Mouse (Mus musculus): ENCODE measurements around the gene Zfp740. TPM values are rescaled to one million over a fixed set of nuclear protein-coding genes. Genes with fewer than 3 reads are reported as not detected.
"Not testable (repeated sequence)": the region's sequence is repeated elsewhere in the genome, so short reads cannot be mapped to it uniquely, and the experiment has no call there.

Gene Zfp740
- 44.0 and 47.6 TPM in 2 replicates for total RNA-seq (2017)

DNA sequence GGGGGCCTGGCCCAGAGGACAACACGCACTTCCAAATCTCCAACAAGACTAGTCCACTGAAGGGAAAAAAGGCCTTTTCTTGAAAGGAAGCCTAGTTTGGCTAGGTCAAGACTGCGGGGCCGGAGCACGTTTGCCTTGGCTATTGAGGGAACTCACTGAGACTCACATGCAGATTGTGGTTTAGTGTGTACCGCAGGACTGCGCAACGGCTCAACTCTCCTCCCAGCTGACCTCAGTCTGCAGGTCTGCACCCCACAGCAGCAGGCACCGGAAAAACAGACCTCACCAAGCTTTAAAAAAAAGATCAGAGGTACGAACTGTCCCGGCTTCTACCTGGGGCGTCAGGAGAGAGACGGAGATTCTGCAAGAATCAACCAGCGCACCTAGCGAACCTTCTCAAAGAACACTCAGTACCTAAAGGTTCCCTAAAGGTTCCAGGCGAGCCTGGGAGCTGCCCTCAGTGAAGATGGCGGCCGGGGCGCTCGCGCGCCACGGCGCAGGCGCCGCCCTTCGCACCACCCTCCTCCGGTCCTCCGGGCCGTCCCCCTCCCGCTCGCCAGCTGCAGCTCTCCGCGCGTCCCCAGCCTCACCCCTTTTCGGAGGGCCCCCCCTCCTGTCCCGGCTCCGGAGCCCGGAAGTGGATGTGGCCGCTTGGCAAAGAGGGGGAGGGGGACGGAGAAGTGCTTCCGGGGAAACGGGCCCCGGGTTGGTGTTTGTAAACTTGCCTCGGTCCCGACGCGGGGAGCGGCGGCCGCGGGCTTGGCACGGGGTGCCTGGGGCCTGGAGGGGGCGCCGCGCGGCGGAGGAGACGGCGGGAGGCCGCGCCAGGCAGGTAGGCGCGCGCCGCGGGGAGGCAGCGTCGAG, at the start of gene Zfp740:
Gene Zfp740, plus strand, starts transcription at position 279 of the 864 bp plus-strand sequence.
- ATAC-seq (replicated peaks in 1 of 2; ENCODE audit: insufficient read depth in 1 of 2, low FRiP score in 2 of 2, low TSS enrichment in 1 of 2, low read depth in 1 of 2, poor library complexity in 2 of 2, severe bottlenecking in 2 of 2), result peak; percentile 82 to 83

DNA sequence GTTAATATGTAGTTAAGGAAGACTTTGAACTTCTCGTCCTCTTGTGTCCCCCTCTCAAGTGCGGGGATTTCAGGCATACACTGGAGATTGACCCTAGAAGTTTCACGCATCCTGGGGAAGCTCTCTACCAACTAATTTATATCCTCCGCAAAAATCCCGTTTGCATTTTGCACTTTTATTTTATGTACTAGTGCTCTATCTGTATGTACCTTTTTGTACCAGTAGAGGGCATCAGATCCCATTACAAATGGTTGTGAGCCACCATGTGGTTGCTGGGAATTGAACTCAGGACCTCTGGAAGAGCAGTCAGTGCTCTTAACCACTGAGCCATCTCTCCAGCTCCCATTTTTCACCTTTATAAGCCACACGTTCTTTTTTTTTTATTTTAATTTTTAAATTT, 48.0 kb upstream of the Zfp740 start:
- not testable (repeated sequence) for ATAC-seq (replicated peaks in 1 of 2; ENCODE audit: insufficient read depth in 1 of 2, low FRiP score in 2 of 2, low TSS enrichment in 1 of 2, low read depth in 1 of 2, poor library complexity in 2 of 2, severe bottlenecking in 2 of 2)

DNA sequence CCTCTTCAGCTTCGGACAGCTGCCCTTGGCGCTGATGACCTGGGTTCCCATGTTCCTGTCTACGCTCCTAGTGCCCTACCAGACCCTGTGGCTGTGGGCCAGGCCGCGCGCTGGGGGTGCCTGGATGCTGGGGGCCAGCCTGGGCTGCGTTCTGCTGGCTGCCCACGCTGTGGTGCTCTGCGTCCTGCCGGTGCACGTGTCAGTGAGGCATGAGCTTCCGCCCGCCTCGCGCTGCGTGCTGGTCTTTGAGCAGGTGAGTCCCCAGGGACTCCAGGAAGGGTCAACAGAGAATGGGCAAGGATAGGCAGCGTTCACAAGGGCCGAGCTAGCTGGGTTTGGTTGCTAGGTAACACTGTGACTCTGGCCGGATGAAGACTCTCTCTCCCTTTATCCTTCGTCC, 46.2 kb upstream of the Zfp740 start:
- no peak for ATAC-seq (replicated peaks in 1 of 2; ENCODE audit: insufficient read depth in 1 of 2, low FRiP score in 2 of 2, low TSS enrichment in 1 of 2, low read depth in 1 of 2, poor library complexity in 2 of 2, severe bottlenecking in 2 of 2)

DNA sequence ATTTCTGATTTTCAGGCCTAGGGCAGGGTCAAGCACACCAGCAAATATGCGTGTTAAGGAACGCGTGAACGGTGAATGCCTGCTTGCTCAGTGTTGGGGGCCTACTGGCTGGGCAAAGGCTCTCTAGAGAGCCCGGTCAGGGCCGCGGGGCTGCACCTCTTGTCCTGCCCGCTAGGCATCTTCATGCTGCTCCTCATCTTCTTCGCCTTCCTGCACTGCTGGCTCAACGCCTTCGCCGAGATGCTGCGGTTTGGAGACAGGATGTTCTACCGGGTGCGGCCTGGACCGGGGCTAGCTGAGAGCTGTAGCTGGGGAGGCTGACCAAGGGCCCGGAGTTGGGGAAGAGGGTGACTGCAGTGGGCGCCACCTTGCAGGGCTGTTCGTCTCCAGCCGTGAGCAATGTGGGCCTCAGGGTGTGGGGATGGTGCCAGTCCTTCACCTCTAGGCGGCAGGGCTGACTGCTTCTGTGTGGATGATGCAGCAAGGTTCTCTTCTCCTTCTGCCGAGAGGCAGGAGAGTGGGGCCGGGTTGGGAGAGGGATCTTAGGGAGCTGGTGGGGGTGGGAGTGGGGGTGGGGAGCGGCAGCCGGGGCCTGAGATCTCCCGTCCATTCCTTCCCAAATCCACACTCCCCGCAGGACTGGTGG, 42.5 kb upstream of the Zfp740 start:
- ATAC-seq (replicated peaks in 1 of 2; ENCODE audit: insufficient read depth in 1 of 2, low FRiP score in 2 of 2, low TSS enrichment in 1 of 2, low read depth in 1 of 2, poor library complexity in 2 of 2, severe bottlenecking in 2 of 2), result peak; percentile 21 to 48; a peak in 2 of 4 replicates

DNA sequence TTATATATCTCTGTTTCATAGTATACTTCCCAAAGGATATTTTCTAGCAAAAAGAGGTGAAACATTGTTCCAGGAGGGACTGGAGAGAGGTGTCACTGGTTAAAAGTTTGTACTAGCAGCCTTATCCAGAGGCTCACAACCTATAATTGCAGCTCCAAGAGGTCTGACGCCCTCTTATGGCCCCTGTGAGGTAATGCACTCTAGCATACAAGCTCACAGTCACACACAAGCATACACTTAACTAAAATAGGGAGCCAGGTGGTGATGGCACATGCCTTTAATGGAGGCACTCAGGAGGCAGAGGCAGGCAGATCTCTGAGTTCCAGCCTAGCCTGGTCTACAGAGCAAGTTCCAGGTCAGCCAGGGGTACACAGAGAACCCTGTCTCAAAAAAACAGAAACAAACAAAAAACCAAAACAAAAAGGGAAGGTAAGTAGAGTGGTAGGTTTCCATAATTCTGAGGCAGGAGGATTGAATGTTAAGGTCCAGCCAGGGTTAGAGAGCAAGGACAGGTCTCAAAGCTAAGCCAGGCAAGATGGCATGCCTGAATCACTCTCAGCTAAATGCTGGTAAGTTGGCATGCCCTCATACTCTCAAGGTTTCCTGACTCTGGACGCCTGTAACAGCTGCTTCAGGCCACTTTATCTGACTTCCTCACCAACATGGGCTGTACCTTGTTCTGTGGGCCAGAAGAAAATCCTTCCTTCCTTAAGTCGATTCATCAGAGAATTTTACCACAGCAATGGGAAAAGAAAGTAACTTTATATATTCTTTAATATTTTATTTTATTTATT, 39.0 kb upstream of the Zfp740 start:
- ATAC-seq (replicated peaks in 1 of 2; ENCODE audit: insufficient read depth in 1 of 2, low FRiP score in 2 of 2, low TSS enrichment in 1 of 2, low read depth in 1 of 2, poor library complexity in 2 of 2, severe bottlenecking in 2 of 2), result peak in 1 of 2 experiments; percentile 54; a peak in 1 of 4 replicates

DNA sequence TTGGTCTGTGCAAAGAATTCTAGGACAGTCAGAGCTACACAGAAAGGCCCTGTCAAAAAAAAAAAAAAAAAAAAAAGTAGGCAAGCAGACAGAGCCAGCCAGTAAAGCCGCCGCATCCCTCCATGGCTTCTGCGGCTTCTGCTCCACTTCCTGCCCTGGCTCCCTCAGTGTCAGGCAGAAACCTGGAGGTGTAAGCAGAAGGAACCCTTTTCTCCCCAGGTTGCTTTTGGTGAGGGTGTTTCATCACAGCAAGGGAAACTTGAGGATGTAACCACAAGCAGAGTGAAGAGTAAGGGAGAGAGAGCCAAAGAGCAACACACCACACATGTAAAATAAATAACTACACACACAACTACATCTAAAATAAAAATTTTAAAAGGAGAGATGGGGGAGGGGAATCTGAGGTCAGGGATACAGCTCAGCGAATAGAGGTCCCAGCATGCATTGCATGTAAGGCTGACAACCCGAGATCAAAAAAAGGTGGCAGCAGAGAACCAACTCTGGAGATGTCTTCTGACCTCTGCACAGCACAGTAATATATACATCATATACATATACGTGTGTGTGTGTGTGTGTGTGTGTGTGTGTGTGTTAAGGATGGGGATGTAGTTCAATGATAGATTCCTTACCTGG, 37.5 kb upstream of the Zfp740 start:
- ATAC-seq (replicated peaks in 1 of 2; ENCODE audit: insufficient read depth in 1 of 2, low FRiP score in 2 of 2, low TSS enrichment in 1 of 2, low read depth in 1 of 2, poor library complexity in 2 of 2, severe bottlenecking in 2 of 2), result peak; percentile 61 to 74

DNA sequence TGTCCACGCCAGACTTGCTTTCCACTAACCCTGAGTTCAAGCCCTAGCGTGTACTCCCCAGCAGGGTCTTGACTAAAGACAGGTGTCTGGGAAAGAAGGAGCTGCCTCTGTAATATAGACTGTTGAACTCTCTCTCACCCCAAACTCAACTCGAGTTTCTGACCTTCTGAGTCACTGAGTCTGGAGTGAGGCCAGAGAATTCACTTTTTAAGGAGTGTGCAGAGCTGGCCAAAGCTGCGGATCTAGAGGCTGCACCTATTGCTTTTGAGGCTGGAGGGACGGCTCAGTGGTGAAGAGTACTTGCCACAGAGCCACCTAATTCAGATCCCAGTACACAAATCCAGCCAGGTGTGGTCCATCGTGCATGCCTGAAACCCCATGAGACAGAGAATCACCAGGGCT, 35.4 kb upstream of the Zfp740 start:
- no peak for ATAC-seq (replicated peaks in 1 of 2; ENCODE audit: insufficient read depth in 1 of 2, low FRiP score in 2 of 2, low TSS enrichment in 1 of 2, low read depth in 1 of 2, poor library complexity in 2 of 2, severe bottlenecking in 2 of 2)

DNA sequence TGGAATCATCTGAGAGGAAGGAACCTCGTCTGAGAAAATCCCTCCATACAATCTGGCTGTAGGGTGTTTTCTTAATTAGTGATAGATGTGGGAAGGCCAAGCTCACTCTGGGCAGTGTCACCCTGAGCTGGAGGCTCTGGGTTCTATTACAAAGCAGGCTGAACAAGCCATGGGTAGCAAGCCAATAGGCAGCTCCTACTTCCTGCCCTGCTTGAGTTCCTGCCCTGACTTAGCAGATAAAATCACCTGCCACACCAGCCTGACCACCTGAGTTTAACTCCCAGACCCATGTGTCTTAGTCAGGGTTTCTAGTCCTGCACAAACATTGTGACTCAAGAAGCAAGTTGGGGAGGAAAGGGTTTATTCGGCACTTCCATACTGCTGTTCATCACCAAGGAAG, 34.0 kb upstream of the Zfp740 start:
- no peak for ATAC-seq (replicated peaks in 1 of 2; ENCODE audit: insufficient read depth in 1 of 2, low FRiP score in 2 of 2, low TSS enrichment in 1 of 2, low read depth in 1 of 2, poor library complexity in 2 of 2, severe bottlenecking in 2 of 2)

DNA sequence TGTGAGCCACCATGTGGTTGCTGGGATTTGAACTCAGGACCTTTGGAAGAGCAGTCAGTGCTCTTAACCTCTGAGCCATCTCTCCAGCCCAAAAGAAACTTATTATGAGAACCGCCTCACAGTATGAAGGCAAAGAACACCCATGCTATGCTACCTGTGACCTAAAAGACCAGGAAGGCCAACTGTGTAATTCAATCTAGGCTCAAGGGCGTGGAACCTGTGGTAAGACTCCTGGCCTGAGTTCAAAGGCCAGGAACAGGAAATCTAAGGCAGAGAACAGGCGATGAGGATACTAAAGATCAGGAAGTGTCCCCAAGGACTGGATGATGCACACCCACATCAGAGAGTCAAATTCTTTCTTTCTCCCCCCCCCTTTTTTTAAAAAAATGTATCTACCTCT, 29.5 kb upstream of the Zfp740 start:
- ATAC-seq (replicated peaks in 1 of 2; ENCODE audit: insufficient read depth in 1 of 2, low FRiP score in 2 of 2, low TSS enrichment in 1 of 2, low read depth in 1 of 2, poor library complexity in 2 of 2, severe bottlenecking in 2 of 2), result no peak

DNA sequence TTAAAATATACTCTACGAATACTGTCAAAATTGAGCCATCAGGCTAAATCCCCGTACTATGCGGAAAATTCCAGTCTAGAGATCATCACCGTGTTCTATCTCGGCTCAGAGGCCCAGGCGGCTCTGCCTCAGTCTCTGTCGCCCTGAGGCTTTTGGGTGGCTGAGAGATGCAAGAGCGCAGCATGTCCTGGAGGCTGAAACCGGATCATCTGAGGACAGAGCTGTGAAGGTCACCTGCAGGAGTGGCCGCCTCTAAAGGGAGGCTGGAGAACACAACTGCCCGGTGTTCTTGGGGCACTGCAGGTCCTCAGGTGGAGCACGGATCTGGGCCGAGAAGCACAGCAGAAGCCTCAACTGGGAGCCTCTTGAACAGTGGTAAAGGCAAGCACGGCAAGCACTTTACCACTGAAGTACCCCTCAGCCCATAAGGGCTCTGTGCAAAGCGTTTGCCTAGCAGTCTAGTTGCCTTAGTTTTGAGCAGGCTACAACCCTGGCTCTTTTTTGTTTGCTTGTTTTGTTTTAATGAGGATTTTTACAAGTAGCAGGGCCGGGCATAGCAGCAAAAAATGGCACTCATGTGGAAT, 27.2 kb upstream of the Zfp740 start:
- ATAC-seq (replicated peaks in 1 of 2; ENCODE audit: insufficient read depth in 1 of 2, low FRiP score in 2 of 2, low TSS enrichment in 1 of 2, low read depth in 1 of 2, poor library complexity in 2 of 2, severe bottlenecking in 2 of 2), result no peak

DNA sequence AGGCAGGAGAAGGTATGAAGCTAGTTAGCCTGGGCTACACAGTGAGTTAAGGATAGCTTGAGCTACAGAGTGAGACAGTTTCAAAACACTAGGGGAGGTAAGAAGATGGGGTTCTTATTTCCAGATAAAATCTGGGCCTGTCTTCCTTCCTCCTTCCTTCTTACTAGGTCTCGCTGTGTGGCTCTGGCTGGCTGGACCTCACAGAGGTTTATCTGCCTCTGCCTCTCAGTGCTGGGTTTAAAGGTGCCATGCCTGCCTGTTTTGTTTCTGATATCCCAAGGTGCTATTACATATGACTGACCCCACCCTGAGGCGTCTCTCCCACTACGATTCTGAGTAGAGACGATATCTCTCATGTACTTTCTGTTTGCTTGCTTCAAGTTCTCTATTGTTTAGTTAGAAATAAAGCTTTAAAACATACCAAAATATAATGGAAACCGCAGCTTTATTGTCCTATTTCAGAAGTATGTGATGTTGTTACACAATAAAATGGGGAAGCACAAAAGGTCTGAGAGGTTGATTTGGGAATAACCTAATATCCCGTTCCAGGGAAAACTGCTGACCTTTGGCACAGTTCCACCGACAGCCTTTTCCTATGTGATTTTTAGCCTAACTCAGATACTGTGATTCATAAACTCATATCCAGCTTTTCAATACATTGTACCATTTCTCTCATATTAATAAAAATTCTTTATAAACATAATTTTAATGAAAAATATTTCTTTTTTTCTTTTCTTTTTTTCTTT, 26.3 kb upstream of the Zfp740 start:
- ATAC-seq (replicated peaks in 1 of 2; ENCODE audit: insufficient read depth in 1 of 2, low FRiP score in 2 of 2, low TSS enrichment in 1 of 2, low read depth in 1 of 2, poor library complexity in 2 of 2, severe bottlenecking in 2 of 2), result no peak

DNA sequence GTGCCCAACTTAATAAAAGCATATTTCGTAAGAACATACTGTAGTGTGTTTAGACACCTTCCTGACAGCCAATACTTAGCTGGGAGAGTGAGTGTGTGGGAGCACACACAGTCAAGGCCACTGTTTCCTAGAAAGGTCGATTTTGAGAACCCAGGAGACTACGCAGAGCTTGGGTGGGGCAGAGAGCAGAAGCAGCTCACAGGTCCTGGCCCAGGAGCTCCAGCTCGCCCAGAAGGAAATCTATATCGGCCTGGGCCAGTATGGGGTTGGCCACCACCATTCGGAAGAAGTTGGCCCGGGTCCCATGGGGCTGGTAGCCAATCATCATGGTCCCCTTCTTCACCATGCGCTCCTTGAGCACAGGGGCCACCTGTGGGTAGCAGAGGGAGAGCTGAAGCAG, 25.6 kb upstream of the Zfp740 start:
- ATAC-seq (replicated peaks in 1 of 2; ENCODE audit: insufficient read depth in 1 of 2, low FRiP score in 2 of 2, low TSS enrichment in 1 of 2, low read depth in 1 of 2, poor library complexity in 2 of 2, severe bottlenecking in 2 of 2), result no peak

DNA sequence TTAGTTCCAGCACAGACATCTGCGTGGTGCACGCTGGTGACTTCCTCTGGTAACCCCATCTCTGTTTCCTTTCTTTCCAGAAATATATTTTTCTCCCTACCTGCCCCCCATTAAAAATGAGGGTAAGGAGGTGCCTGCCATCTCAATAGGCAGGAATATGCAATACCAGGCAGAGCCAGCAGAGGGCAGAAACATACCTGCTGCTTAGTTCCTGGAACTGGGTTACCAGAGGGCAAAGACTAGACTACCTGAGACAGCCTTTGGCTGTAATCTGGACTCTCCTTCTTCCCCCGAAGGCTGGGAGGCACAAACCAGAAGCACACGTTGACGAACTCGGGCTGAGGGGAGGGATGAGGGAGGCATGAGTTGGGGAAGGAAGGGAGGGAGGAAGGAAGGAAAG, 24.8 kb upstream of the Zfp740 start:
- peak; percentile 62 to 71; a peak in 2 of 4 replicates for ATAC-seq (replicated peaks in 1 of 2; ENCODE audit: insufficient read depth in 1 of 2, low FRiP score in 2 of 2, low TSS enrichment in 1 of 2, low read depth in 1 of 2, poor library complexity in 2 of 2, severe bottlenecking in 2 of 2)

DNA sequence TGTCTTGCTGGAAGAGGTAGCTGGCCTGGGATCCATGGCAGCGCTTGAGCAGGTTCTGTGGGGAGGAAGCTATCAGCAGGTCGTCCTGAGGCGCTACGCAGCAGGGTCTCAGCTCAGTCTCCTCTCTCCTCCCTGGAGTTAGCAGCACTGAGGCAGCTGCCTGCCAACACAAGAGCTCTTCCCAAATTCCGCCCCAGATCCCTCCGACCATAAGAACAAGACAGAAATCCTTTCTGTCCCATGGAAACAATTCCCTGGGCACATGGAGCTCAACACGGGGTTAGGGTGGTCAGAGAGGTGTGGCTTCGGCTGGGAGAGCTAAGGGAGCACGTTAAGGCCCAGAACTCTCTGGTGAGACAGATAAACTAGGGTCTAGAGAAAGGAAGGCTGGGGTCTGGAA, 23.9 kb upstream of the Zfp740 start:
- no peak for ATAC-seq (replicated peaks in 1 of 2; ENCODE audit: insufficient read depth in 1 of 2, low FRiP score in 2 of 2, low TSS enrichment in 1 of 2, low read depth in 1 of 2, poor library complexity in 2 of 2, severe bottlenecking in 2 of 2)

DNA sequence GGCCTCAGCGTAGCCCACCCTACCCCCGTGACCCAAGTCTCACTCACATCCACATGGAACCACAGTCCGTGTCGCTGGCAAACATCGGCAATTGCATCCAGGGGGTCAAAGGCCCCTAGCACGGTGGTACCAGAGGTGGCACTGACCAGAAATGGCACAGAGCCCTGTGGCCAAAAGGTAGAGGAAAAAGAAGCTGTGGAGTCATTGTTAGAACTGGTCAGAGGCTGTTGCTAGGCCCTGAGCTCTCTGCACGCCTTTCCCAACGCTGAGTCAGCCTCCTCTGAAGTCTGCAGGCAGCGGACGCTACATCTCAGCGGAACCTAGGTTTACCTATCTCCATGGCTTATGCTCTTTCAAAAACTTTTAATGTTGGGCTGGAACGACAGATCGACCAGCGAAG, 23.1 kb upstream of the Zfp740 start:
- ATAC-seq (replicated peaks in 1 of 2; ENCODE audit: insufficient read depth in 1 of 2, low FRiP score in 2 of 2, low TSS enrichment in 1 of 2, low read depth in 1 of 2, poor library complexity in 2 of 2, severe bottlenecking in 2 of 2), result no peak

DNA sequence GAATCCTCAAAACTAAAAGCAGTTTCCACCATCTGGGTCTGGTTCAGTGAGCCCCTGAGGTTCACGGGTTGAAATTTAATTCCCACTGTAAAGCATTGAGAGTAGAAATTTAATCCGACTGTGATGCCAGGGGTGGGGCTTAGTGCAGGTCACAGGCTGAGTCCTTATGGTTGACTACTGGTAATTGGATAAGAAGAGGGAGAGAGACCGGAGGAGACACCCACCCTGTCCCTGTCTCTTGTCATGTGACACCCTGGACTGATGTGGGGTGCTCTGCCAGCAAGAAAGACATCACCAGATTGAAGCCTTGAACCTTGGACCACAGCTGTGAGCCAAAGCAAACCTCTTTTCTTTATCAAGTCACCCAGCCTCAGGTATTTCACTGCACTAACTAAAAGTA, 20.0 kb upstream of the Zfp740 start:
- no peak for ATAC-seq (replicated peaks in 1 of 2; ENCODE audit: insufficient read depth in 1 of 2, low FRiP score in 2 of 2, low TSS enrichment in 1 of 2, low read depth in 1 of 2, poor library complexity in 2 of 2, severe bottlenecking in 2 of 2)

DNA sequence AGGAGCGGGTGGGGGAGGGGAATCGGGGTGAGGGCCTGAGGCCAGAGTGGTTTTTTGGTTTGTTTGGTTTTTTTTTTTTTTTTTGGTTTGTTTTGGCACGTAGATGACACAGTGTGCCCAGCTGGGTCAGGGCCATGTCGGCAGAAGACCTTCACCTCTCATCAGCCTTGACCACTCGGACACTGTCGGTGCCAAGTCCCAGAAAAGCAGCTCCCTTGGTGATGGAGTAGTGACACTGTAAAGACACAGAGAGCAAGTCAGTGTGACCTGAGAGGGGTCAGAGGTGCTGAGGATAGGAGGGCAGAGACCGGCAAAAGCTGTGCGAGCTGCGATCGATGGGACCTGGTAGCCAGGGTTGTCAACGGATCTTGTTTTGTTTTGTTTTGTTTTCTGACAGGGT, 16.8 kb upstream of the Zfp740 start:
- no peak for ATAC-seq (replicated peaks in 1 of 2; ENCODE audit: insufficient read depth in 1 of 2, low FRiP score in 2 of 2, low TSS enrichment in 1 of 2, low read depth in 1 of 2, poor library complexity in 2 of 2, severe bottlenecking in 2 of 2)

Data from hematopoietic stem cell, adult 5-6 weeks (primary cell).